ENCODE assay signal across 9 mouse cellular contexts in genomic region chr14:34215451-34216127, GRCm38 (mm10). TPM values are rescaled to one million over a fixed set of nuclear protein-coding genes. Genes with fewer than 3 reads are reported as not detected.
DNase-seq lines count a peak whose midpoint lies in the region; ATAC-seq and TF ChIP-seq lines count a peak whose summit lies in the region.
"Had no signal": no experiment of that assay in that cellular context is flagged by ENCODE, and none has a peak within 500 bp of the region (broad histone marks: within the 10 kb centered on the region; RNA-seq: fewer than 3 reads in every experiment).

No protein-coding gene starts in this region.

- peak; percentile 67; the same call in 1 of the 2 replicates for ATAC-seq in hindbrain, embryonic 16.5 days
- ATAC-seq in hindbrain, embryonic 11.5 days (ENCODE audit: low FRiP score): no peak
- ATAC-seq in heart, postnatal 0 days (ENCODE audit: insufficient read depth, low read depth): no peak; the same call in 1 of the 2 replicates
- peak; percentile 91 for ATAC-seq in lung, embryonic 16.5 days (ENCODE audit: low read depth)

- peaks cover 6% of the 10 kb centered on the region for H3K4me1 ChIP-seq in hindbrain, embryonic 16.5 days (ENCODE audit: control insufficient read depth, insufficient read depth, low read depth, low read length)
- no peaks in the 10 kb centered on the region for H3K4me1 ChIP-seq in hindbrain, embryonic 11.5 days (replicated peaks; ENCODE audit: control insufficient read depth, insufficient read depth, low read length)
- no peaks in the 10 kb centered on the region for H3K4me1 ChIP-seq in heart, postnatal 0 days (ENCODE audit: control insufficient read depth, insufficient read depth)
- peaks cover 10% of the 10 kb centered on the region; the same call in 1 of the 2 replicates for H3K4me1 ChIP-seq in lung, embryonic 16.5 days (replicated peaks; ENCODE audit: control insufficient read depth, insufficient read depth, low read length)

- H3K27me3 ChIP-seq in hindbrain, embryonic 16.5 days (replicated peaks; ENCODE audit: control insufficient read depth, insufficient read depth, low read length): peaks cover 9% of the 10 kb centered on the region
- H3K27me3 ChIP-seq in hindbrain, embryonic 11.5 days (ENCODE audit: control insufficient read depth, insufficient read depth, low read length): peaks cover 6% of the 10 kb centered on the region; the same call in 1 of the 2 replicates
- peaks cover 20% of the 10 kb centered on the region for H3K27me3 ChIP-seq in heart, postnatal 0 days (ENCODE audit: control insufficient read depth, insufficient read depth, low read length)
- H3K27me3 ChIP-seq in lung, embryonic 16.5 days (ENCODE audit: control insufficient read depth, insufficient read depth, low read depth, low read length): peaks cover 17% of the 10 kb centered on the region

- H3K9ac ChIP-seq in hindbrain, embryonic 16.5 days (ENCODE audit: low read depth, low read length): no peak overlapping the region
- no peak overlapping the region for H3K9ac ChIP-seq in hindbrain, embryonic 11.5 days (ENCODE audit: low read depth, low read length)
- H3K9ac ChIP-seq in heart, postnatal 0 days (replicated peaks; ENCODE audit: low read depth, low read length): no peak overlapping the region
- H3K9ac ChIP-seq in lung, embryonic 16.5 days (ENCODE audit: low read length): no peak overlapping the region

- no peak for TF ChIP-seq EP300 in heart, postnatal 0 days (IDR thresholded peaks at IDR 0.05; ENCODE audit: low read depth)

- no peak overlapping the region for H3K4me2 ChIP-seq in hindbrain, embryonic 16.5 days (ENCODE audit: low read length)
- H3K4me2 ChIP-seq in hindbrain, embryonic 11.5 days (replicated peaks; ENCODE audit: low read depth, low read length): no peak overlapping the region
- no peak overlapping the region for H3K4me2 ChIP-seq in heart, postnatal 0 days (ENCODE audit: low read depth, low read length)
- H3K4me2 ChIP-seq in lung, embryonic 16.5 days (ENCODE audit: low read depth, low read length): no peak overlapping the region

- TF ChIP-seq CTCF in heart, postnatal 0 days (IDR thresholded peaks at IDR 0.05; ENCODE audit: low read depth): no peak

- H3K9me3 ChIP-seq in hindbrain, embryonic 16.5 days (ENCODE audit: control insufficient read depth, low read length): no peaks in the 10 kb centered on the region
- no peaks in the 10 kb centered on the region for H3K9me3 ChIP-seq in hindbrain, embryonic 11.5 days (ENCODE audit: control insufficient read depth, low read length)
- no peaks in the 10 kb centered on the region for H3K9me3 ChIP-seq in heart, postnatal 0 days (replicated peaks; ENCODE audit: control insufficient read depth, low read length)
- no peaks in the 10 kb centered on the region for H3K9me3 ChIP-seq in lung, embryonic 16.5 days (ENCODE audit: control insufficient read depth, low read length)

- H3K36me3 ChIP-seq in hindbrain, embryonic 16.5 days (ENCODE audit: control insufficient read depth, insufficient read depth, low read length): no peaks in the 10 kb centered on the region
- H3K36me3 ChIP-seq in hindbrain, embryonic 11.5 days (ENCODE audit: control insufficient read depth, insufficient read depth, low read length): no peaks in the 10 kb centered on the region
- H3K36me3 ChIP-seq in heart, postnatal 0 days (replicated peaks; ENCODE audit: control insufficient read depth, insufficient read depth, low read length): no peaks in the 10 kb centered on the region
- H3K36me3 ChIP-seq in lung, embryonic 16.5 days (ENCODE audit: control insufficient read depth, insufficient read depth, low read length): no peaks in the 10 kb centered on the region

- no peak overlapping the region for H3K4me3 ChIP-seq in hindbrain, embryonic 16.5 days (ENCODE audit: low read length)
- no peak overlapping the region for H3K4me3 ChIP-seq in hindbrain, embryonic 11.5 days (ENCODE audit: low read depth, low read length)
- H3K4me3 ChIP-seq in heart, postnatal 0 days (ENCODE audit: low read depth, low read length): no peak overlapping the region
- H3K4me3 ChIP-seq in lung, embryonic 16.5 days (ENCODE audit: low read length): no peak overlapping the region

- no peak overlapping the region for H3K27ac ChIP-seq in hindbrain, embryonic 16.5 days (ENCODE audit: low read depth, low read length)
- H3K27ac ChIP-seq in hindbrain, embryonic 11.5 days (ENCODE audit: low read depth, low read length): no peak overlapping the region
- H3K27ac ChIP-seq in heart, postnatal 0 days (ENCODE audit: low read depth): no peak overlapping the region
- H3K27ac ChIP-seq in lung, embryonic 16.5 days (ENCODE audit: low read length): peak overlapping the region; percentile 21

- WGBS in hindbrain, embryonic 16.5 days: 61% methylated on average over 6 of the region's 6 CpGs
- 73% methylated on average over 6 of the region's 6 CpGs for WGBS in hindbrain, embryonic 11.5 days
- WGBS in heart, postnatal 0 days: 47% methylated on average over 6 of the region's 6 CpGs
- WGBS in lung, embryonic 16.5 days: 44% methylated on average over 6 of the region's 6 CpGs

- DNase-seq in hindbrain, embryonic 11.5 days (ENCODE audit: low spot score): no peak
- DNase-seq in adrenal gland, postnatal 10 days: peak; percentile 57
- peak; percentile 16 for DNase-seq in heart, postnatal 0 days (ENCODE audit: low spot score)
- no peak for DNase-seq in thymus, postnatal 25 days
- no peak for DNase-seq in adipocyte (ENCODE audit: low spot score)
- DNase-seq in cerebellum, adult 18-20 months: no peak

RNA-seq across cellular contexts. Expression of gene Syt15, which starts 3.8 kb away (rescaled TPM):
- polyA plus RNA-seq in hindbrain, embryonic 16.5 days (2015; fragmentation: Nextera tagmentation; extraction: Ambion mirVana): 0.91 and 1.6 TPM in 2 replicates
- 0.32 TPM in 1 of 2 replicates, not detected in the other for polyA plus RNA-seq in hindbrain, embryonic 11.5 days (2014; fragmentation: Nextera tagmentation; extraction: Ambion mirVana)
- total RNA-seq in adrenal gland, postnatal 10 days (2021): 1 to 10 TPM; 1.3 to 1.4 TPM
- total RNA-seq in heart, postnatal 0 days (2014; rRNA removed; ENCODE audit: low replicate concordance): 0.89 and 1.0 TPM in 2 replicates
- 0.31 and 0.65 TPM in 2 replicates for polyA plus RNA-seq in heart, postnatal 0 days (2015; fragmentation: Nextera tagmentation; extraction: Ambion mirVana)
- polyA plus RNA-seq in lung, embryonic 16.5 days (2015; fragmentation: Nextera tagmentation; extraction: Ambion mirVana): 0.87 and 1.0 TPM in 2 replicates
- total RNA-seq: MEL had no signal

RNA-seq across cellular contexts. Expression of gene Gprin2, which starts 14.1 kb away (rescaled TPM):
- polyA plus RNA-seq in hindbrain, embryonic 16.5 days (2015; fragmentation: Nextera tagmentation; extraction: Ambion mirVana): 5.1 and 6.1 TPM in 2 replicates
- 0.33 and 0.74 TPM in 2 replicates for polyA plus RNA-seq in hindbrain, embryonic 11.5 days (2014; fragmentation: Nextera tagmentation; extraction: Ambion mirVana)
- 1 to 10 TPM in 1 of 2 experiments, under 1 TPM in 1; 0.36 to 1.4 TPM for total RNA-seq in adrenal gland, postnatal 10 days (2021)
- total RNA-seq in heart, postnatal 0 days (2014; rRNA removed; ENCODE audit: low replicate concordance): 0.31 and 0.53 TPM in 2 replicates
- polyA plus RNA-seq in heart, postnatal 0 days (2015; fragmentation: Nextera tagmentation; extraction: Ambion mirVana): 0.11 and 0.18 TPM in 2 replicates
- polyA plus RNA-seq in lung, embryonic 16.5 days (2015; fragmentation: Nextera tagmentation; extraction: Ambion mirVana): 0.21 and 0.30 TPM in 2 replicates

Comparison
In these comparisons a context has a peak if more than half of its experiments do, and no peak if none do; other contexts are left out.
1. ATAC-seq: peak in hindbrain, embryonic 16.5 days (single experiment) and lung, embryonic 16.5 days (single experiment); none in hindbrain, embryonic 11.5 days (single experiment) and heart, postnatal 0 days (single experiment).
2. DNase-seq: peak in adrenal gland, postnatal 10 days (single experiment) and heart, postnatal 0 days (single experiment); none in hindbrain, embryonic 11.5 days (single experiment), thymus, postnatal 25 days (single experiment), adipocyte (single experiment) and cerebellum, adult 18-20 months (0 of 2).